Mouse (Mus musculus) lung, embryonic 16.5 days (tissue): Measurements from ENCODE around the gene Vdr. TPM values are rescaled to one million over a fixed set of nuclear protein-coding genes. Genes with fewer than 3 reads are reported as not detected.

ENCODE experiments used
- ATAC-seq: fragments of 200-750 bp; cut with Nextera tagmentation; 2 replicates; pipeline ENCODE4 v1.8.0; 2017; ENCODE audit warnings: low read depth, mild to moderate bottlenecking, moderate library complexity
- H3K27ac ChIP-seq: fragments of 300-500 bp; sonication (generic); 2 replicates; pipeline ENCODE4 v1.5.1; 2014; ENCODE audit warnings: mild to moderate bottlenecking, control low read depth, low read length
- H3K27me3 ChIP-seq: fragments of 300-500 bp; sonication (generic); 2 replicates; pipeline ENCODE4 v1.6.1; 2014; ENCODE audit warnings: low read depth, low read length, mixed read lengths; ENCODE audit not compliant: control insufficient read depth, insufficient read depth
- H3K36me3 ChIP-seq: fragments of 300-500 bp; sonication (generic); 2 replicates; pipeline ENCODE4 v1.6.1; 2014; ENCODE audit warnings: low read length; ENCODE audit not compliant: control insufficient read depth, insufficient read depth
- H3K4me1 ChIP-seq: fragments of 300-500 bp; sonication (generic); replicated peaks from 2 replicates; pipeline ENCODE4 v1.6.1; 2014; ENCODE audit warnings: low read length, mixed read lengths; ENCODE audit not compliant: control insufficient read depth, insufficient read depth
- H3K4me2 ChIP-seq: fragments of 300-500 bp; sonication (generic); 2 replicates; pipeline ENCODE4 v1.6.1; 2014; ENCODE audit warnings: low read depth, low read length, control low read depth
- H3K4me3 ChIP-seq: fragments of 300-500 bp; sonication (generic); 2 replicates; pipeline ENCODE4 v1.5.1; 2014; ENCODE audit warnings: mild to moderate bottlenecking, low read length, control low read depth
- H3K9ac ChIP-seq: fragments of 300-500 bp; sonication (generic); 2 replicates; pipeline ENCODE4 v1.6.1; 2014; ENCODE audit warnings: low read length, control low read depth
- H3K9me3 ChIP-seq: fragments of 300-500 bp; sonication (generic); 2 replicates; pipeline ENCODE4 v1.6.1; 2016; ENCODE audit warnings: low read length; ENCODE audit not compliant: control insufficient read depth
- WGBS: fragments of 180-500 bp; shearing (Covaris S2); extraction: QIAGEN DNeasy Blood & Tissue Kit; methylation state at CpG from one replicate; pipeline ENCODE4 v1.1.7; 2014; 5-methylcytosine and 5-hydroxymethylcytosine counted together
- polyA plus RNA-seq: library from polyadenylated mRNA; unstranded; fragments of >200 nt; fragmentation: Nextera tagmentation; extraction: Ambion mirVana; gene quantifications from 2 replicates; pipeline ENCODE4 v1.2.1, GENCODE M21; 2015

Gene Vdr
- polyA plus RNA-seq, 1 experiment from 2014 or later, result 1.7 TPM

DNA sequence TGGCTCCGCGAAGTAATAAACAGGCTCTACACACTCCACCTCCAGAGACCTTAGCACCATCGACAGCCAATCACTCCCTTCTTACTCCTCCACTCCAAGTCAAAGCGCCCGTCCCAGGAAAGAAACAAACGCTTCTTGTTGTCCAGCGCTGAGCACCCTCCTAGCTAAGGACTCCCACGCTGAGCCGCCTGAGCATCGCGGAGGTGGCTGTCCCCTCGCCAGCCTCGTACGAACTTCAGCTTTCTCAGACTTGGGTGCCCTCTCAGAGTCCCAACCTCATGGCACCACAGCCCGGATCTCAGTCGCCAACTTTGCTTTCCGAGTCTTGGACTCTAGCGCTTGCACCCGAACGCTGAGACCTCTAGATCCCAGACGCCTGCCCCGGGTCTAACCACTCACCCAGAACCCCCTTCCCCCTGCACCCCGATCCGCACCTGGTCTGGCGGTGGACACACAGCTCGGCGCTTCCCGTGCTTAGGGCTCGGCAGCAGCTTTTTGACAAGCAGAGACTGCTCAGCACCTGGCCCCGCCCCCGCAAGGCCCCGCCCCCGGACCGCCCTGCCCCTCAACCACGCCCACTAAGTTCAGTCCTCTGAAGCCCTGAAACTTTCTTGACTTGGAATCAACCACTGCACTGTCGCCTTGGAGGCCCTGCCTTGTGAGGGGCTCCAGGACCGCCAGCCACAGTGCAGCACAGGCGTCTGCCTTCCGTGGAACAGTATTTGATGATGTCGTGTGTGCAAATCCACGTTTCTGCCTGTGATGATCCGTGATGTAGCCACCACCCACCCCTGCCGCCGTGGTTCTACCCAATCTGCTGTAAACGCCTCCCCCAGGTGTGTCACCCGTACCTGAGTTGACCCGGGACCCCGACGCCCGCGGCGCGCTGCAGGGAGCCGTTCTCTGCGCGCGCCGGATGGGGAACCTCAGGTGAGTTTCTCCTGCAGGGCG is 2.4 kb downstream of the Vdr start:
- peaks cover 9% of the 10 kb centered on the region for H3K27me3 ChIP-seq
- H3K9ac ChIP-seq, result peak overlapping the region; percentile 67
- peaks cover 22% of the 10 kb centered on the region for H3K4me1 ChIP-seq
- H3K27ac ChIP-seq, result no peak overlapping the region
- under 1% methylated on average over 59 of the region's 59 CpGs for WGBS
- peak overlapping the region; percentile 95 for H3K4me2 ChIP-seq
- H3K4me3 ChIP-seq, result peak overlapping the region; percentile 59
- ATAC-seq, result peak; percentile 93
- H3K9me3 ChIP-seq, result no peaks in the 10 kb centered on the region
- no peaks in the 10 kb centered on the region for H3K36me3 ChIP-seq

GRCm38 (mm10) chr15:97907202-97907601 is 3.2 kb downstream of the Vdr start:
- H3K27me3 ChIP-seq, result peaks cover 9% of the 10 kb centered on the region
- 43% methylated on average over 5 of the region's 5 CpGs for WGBS
- no peaks in the 10 kb centered on the region for H3K36me3 ChIP-seq
- H3K9me3 ChIP-seq, result no peaks in the 10 kb centered on the region
- H3K9ac ChIP-seq, result peak overlapping the region; percentile 67
- peak overlapping the region; percentile 95 for H3K4me2 ChIP-seq
- no peak for ATAC-seq
- H3K27ac ChIP-seq, result no peak overlapping the region
- peak overlapping the region; percentile 59 for H3K4me3 ChIP-seq
- H3K4me1 ChIP-seq, result peaks cover 22% of the 10 kb centered on the region

DNA sequence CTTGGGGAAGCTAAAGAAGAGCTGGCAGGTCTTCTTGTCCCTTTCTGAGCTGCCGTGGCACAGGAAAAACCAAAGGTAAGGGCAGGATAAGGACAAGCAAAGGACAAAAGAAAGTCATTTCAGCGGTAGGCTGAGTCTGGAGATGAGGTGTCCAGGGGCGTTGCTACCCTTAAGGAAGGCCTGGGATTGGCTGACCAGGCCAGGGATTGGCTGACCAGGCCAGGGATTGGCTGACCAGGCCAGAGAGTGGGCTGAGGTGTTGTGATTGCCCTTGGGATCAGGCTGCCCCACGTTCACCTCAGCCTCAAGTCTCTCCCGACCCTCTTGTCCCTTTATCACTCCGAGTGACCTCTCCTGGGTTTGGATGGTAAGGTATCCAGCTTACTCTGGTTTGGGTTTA is 5.1 kb downstream of the Vdr start:
- H3K4me1 ChIP-seq, result peaks cover 22% of the 10 kb centered on the region
- H3K4me3 ChIP-seq, result no peak overlapping the region
- no peak overlapping the region for H3K27ac ChIP-seq
- 74% methylated on average over 6 of the region's 6 CpGs for WGBS
- ATAC-seq, result no peak
- H3K9me3 ChIP-seq, result no peaks in the 10 kb centered on the region
- H3K4me2 ChIP-seq, result no peak overlapping the region
- H3K36me3 ChIP-seq, result no peaks in the 10 kb centered on the region
- no peak overlapping the region for H3K9ac ChIP-seq
- peaks cover 9% of the 10 kb centered on the region for H3K27me3 ChIP-seq

GRCm38 (mm10) chr15:97904339-97904991 is 6.0 kb downstream of the Vdr start:
- H3K9me3 ChIP-seq, result no peaks in the 10 kb centered on the region
- H3K27me3 ChIP-seq, result peaks cover 9% of the 10 kb centered on the region
- no peak overlapping the region for H3K9ac ChIP-seq
- 27% methylated on average over 11 of the region's 11 CpGs for WGBS
- no peak overlapping the region for H3K27ac ChIP-seq
- peak; percentile 21; the same call in 1 of the 2 replicates for ATAC-seq
- no peak overlapping the region for H3K4me3 ChIP-seq
- H3K36me3 ChIP-seq, result no peaks in the 10 kb centered on the region
- H3K4me2 ChIP-seq, result no peak overlapping the region
- peaks cover 22% of the 10 kb centered on the region for H3K4me1 ChIP-seq

DNA sequence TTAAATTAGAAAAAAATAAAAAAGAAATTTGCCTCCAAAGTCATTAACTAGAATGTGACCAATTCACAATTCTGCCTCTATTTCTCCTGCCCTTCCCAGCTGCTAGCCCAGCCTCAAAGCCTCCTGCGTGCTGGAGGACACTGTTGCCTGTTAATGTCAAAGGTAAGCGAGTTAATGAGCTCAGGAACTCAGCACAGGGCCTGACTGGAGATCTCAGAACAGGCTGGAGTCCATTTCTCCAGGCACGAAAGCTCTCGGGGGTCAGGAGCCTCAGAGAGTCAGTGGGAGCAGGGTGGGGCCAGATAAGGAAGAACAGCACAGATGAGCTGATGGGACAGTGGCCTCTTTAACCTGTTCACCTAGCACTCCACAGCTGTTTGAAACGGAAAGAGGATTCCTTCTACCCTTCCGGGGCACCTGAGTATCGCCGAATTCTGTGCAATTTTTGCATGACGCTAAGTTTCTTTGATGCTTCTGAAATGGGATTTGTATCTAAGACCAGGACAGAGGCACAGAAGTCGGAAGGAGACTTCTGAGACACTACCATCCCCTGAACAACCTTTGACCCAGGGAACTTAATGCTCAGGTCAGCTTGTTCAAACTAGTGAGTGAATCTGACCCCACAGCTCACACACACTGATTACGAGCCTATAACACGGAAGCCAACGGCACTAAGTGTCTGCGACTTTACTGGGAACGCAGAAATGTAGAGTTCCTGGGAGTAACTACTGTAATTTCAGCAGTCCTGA is 7.0 kb downstream of the Vdr start:
- ATAC-seq, result no peak
- 69% methylated on average over 15 of the region's 15 CpGs for WGBS
- Histone ChIP-seq H3K27me3 (peaks cover under 1% of the 10 kb centered on the region; the same call in 1 of the 2 replicates), H3K36me3 (no peaks in the 10 kb centered on the region), H3K27ac (no peak overlapping the region), H3K4me2 (no peak overlapping the region), H3K4me1 (peaks cover 17% of the 10 kb centered on the region), H3K9ac (no peak overlapping the region), H3K4me3 (no peak overlapping the region), H3K9me3 (no peaks in the 10 kb centered on the region)

- Histone ChIP-seq H3K4me3 (no peak overlapping the region), H3K4me2 (no peak overlapping the region), H3K27ac (no peak overlapping the region), H3K9me3 (no peaks in the 10 kb centered on the region), H3K4me1 (peaks cover 7% of the 10 kb centered on the region), H3K36me3 (no peaks in the 10 kb centered on the region), H3K9ac (no peak overlapping the region), H3K27me3 (no peaks in the 10 kb centered on the region)
- ATAC-seq, result no peak
- 77% methylated on average over 9 of the region's 9 CpGs for WGBS
These were observed 9.4 kb downstream of the Vdr start for GRCm38 (mm10) chr15:97900991-97901390.

DNA sequence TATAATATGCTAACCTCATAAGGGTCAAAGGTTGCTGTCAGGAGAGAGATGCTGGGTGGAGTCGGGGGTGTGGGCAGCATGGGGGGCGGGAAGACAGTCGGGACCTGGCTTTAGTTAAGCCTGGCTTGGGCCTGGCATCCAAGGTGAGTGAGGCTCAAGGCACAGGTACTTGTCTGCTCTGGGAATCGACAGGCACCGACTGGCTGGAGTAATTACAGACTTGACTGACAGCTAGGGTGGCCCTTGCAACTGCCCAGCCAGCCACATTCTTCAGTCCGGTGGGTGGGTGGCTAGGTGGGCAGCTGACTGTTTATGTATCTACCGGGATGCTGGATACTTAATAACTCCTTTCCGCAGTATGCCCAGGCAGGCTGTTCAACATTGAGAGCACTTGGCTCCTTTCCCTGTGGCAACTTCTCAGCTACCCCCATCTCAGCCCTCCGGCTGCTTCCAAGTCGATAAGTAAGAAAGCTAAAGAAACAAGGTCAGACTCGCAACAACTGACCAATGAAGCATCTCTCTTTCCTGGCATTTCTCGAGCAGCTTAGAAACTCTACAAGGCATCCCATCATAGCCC is 10.0 kb downstream of the Vdr start:
- Histone ChIP-seq H3K36me3 (no peaks in the 10 kb centered on the region), H3K4me2 (no peak overlapping the region), H3K27ac (no peak overlapping the region), H3K4me1 (peaks cover 7% of the 10 kb centered on the region), H3K4me3 (no peak overlapping the region), H3K9ac (no peak overlapping the region), H3K9me3 (no peaks in the 10 kb centered on the region), H3K27me3 (no peaks in the 10 kb centered on the region)
- ATAC-seq, result peak; percentile 47; the same call in 1 of the 2 replicates
- 55% methylated on average over 12 of the region's 12 CpGs for WGBS

DNA sequence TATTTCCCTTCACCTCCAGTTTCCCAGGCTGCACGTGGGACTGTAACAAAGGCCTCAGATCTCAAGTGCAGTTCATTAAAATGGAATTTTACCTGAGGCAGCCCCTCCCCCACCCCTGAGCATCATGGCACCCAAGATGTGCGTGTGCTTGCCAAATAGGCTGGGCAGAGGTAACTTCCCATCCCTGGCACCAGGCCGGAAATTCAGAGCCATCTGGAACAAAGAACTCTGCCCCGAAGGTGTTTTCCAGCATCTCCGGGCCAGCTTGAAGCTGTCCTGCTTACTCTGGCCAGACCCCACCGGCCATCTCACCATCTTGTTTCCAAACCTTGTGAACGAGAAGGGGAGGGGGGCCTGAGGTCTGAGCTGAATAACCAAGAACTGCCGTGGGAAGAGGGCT is 10.7 kb downstream of the Vdr start:
- ATAC-seq, result no peak
- WGBS, result 68% methylated on average over 8 of the region's 8 CpGs

More for the DNA sequence above, 10.7 kb downstream of the Vdr start:
- Histone ChIP-seq H3K27ac (no peak overlapping the region), H3K4me2 (no peak overlapping the region), H3K9ac (no peak overlapping the region), H3K4me3 (no peak overlapping the region), H3K27me3 (no peaks in the 10 kb centered on the region), H3K9me3 (no peaks in the 10 kb centered on the region), H3K4me1 (peaks cover 7% of the 10 kb centered on the region), H3K36me3 (no peaks in the 10 kb centered on the region)
